Mouse (Mus musculus) cerebellum, postnatal 36 days (tissue): ENCODE measurements at regions not wholly inside any gene's neighbourhood (a gene's known extent, or its start where the extent isn't known, plus 50 kb on each side); places are given as distances from the start of the nearest gene placed in this dataset.
A peak's percentile ranks its signal among the peaks of the same experiment; 100 is the strongest.

Experiments used
- DNase-seq, 2 experiments: peaks; one replicate each; pipeline ENCODE4 v3.0.0; 2021 to 2022; ENCODE audit warnings: mixed read lengths in 2 of 2

DNA sequence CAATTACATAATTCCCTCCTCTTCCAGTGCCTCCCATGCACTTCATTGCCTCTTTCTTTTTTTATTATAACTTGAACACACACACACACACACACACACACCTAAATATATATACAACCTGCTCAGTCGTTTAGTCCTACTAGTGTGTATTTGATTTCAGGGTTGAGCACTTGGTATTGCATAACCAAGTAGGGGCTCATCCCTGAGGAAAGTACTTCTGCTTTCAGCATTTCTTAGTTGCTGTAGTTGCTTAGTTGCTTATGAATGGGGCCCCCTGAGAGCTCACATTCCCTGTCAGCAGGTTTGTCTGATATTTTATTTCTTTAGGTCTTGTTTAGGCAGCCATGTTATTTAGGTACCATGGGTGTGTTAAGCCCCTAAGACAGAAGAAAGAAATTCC is 271.3 kb upstream of the Cdyl start:
- no peak for DNase-seq

DNA sequence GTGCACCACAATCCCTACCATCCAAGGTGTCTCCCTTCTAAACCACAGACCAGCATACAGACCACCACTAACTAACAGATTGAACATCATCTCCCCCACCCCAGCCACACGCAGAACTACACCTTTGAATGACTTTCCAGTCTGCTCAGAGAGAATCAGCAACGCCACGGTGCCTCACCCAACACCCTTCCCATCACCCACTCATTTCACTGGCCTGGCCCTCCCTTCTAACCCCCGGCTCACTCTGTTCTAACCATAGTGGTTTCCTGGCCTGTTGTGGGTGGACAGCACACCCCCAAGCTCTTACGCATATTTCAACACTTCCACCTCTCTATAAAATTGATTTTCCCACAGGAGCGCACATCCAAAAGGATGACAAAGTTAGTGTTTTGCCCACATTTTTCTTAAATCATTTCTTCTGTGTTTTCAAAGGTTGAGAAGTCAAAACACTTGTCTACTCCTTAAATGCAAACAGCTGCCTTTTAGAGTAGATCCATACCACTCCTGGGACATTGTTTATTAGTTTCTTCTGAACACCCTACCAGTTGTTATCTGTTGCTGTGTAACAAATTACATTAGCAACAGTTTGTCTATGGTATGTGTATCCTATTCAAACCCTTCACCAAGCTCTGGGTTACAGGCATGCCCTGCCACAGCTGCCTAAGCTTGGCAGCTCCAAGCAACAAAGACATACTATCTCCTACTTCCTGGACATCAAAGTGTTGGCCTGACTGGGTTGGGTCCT is 269.7 kb upstream of the Cdyl start:
- DNase-seq: no peak

- DNase-seq: no peak
Observed at GRCm38 (mm10) chr13:35390526-35390880, 269.1 kb upstream of the Cdyl start.

GRCm38 (mm10) chr13:35392167-35392566 is 267.5 kb upstream of the Cdyl start:
- no peak for DNase-seq

- no peak for DNase-seq
Observed at GRCm38 (mm10) chr13:35395192-35395591, 264.4 kb upstream of the Cdyl start.

DNA sequence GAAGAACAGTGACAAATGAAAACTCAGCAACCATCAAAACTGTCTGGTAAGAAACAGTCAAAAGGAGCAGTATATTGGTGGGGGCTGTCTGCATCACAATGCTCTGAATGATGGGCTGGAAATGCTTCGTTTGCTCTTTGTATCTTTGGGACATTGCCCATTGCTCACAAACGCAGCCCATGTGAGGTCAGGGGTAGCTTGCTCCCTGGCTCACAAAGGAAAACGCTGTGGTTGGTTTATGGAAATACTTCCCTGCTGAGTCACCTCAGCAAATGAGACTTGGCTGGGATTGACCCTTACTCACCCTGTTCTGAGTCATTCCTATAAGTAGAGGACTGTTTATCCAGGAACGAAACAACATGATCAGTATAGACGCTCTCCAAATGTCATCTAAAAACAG is 264.0 kb upstream of the Cdyl start:
- DNase-seq: no peak

- DNase-seq: no peak
Observed at GRCm38 (mm10) chr13:35397166-35397565, 262.5 kb upstream of the Cdyl start.

GRCm38 (mm10) chr13:35398192-35398591 is 261.4 kb upstream of the Cdyl start:
- no peak for DNase-seq

DNA sequence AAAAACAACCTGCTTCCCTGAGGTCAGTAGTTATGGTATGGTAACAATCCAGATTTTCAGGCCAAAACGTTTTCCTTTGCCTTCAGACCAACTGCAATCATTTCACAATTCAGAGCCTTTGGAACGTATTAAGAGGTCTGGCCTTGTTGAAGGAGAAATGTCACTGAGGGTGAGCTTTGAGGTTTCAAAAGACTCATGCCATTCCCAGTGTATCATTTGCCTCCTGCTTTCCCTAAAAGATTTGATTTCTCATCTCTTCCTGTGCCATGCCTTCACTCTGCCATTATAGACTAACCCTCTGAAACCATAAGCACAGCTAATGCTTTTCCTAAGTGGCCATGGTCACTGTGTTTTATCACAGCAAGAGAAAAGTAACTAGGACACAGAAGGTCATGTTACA is 256.8 kb upstream of the Cdyl start:
- no peak for DNase-seq

GRCm38 (mm10) chr13:35404428-35404827 is 255.2 kb upstream of the Cdyl start:
- DNase-seq: no peak

DNA sequence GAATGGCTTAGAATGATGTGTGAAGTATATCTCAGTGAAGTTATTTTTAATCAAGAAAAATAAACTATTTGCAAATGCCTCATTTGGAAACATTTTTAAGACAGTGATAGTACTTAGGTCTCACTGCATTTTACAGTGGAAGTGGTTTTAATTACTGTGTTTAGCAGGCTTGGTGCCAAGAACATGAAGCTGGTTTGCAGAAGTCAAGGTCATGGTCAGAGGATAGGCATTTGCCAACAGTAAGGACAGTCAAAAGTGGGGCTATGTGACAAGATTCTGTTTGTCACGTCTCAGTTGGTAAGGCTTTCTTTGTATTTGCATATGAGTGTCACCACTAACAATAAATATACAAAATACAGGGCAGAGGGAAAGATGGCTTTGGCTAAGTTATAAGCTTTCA is 254.2 kb upstream of the Cdyl start:
- no peak for DNase-seq

DNA sequence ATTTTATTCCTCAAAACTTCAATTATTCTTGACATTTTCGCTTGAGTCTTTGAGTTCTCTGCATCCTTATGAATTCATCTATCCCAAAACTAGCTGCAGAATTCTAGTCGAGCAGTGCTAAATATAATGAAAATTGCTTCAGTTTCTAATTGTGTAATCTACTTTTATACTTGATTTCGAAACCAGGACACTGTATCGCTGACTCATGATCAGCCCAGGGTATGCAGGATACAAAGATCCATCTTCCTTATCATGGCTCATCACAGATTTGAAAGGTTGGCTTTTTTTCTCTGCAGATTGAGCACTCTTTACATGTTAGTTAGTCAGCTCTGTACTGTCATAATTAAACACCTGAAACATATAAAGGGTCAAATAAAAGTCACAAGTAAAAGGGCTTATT is 242.1 kb upstream of the Cdyl start:
- DNase-seq: no peak

DNA sequence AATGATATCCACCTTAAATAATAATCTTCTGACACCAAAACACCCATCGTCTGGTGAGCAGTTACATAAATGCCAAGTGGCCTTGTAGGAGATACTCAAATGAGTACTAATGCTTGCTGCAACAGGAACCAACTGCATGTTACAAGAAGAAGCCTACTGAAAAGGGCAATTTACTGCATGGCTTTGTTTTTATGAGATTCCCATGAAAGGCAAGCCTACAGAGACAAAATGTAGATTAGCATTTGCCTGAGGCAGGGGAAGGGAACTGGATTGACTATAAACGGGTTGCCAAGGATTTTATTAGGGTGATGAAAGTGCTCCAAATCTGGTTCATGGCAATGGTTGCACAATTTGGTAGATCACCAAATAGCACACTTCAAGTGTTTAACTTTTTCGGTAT is 239.6 kb upstream of the Cdyl start:
- DNase-seq: no peak

- peak; percentile 22 to 33 for DNase-seq
Observed at GRCm38 (mm10) chr13:35426061-35426460, 233.6 kb upstream of the Cdyl start.

GRCm38 (mm10) chr13:35435173-35435572 is 224.5 kb upstream of the Cdyl start:
- no peak for DNase-seq

DNA sequence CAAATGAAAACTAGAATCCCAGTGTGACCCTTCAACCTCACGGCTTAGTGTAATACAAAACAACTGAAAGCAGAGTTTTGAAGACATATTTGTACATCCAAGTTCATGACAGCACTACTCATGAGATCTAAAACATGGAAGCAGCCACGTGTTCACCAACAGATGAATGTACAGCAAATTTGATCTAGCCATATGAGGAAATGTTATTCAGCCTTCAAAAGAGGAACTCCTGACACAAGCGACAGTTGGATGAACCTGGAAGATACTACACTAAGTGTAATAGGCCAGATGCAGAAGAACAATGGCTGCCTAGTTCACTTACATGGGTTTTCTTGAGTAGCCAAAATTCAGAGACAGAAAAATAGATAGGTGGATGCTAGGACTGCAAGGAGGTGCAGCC is 212.0 kb upstream of the Cdyl start:
- no peak for DNase-seq

GRCm38 (mm10) chr13:35452420-35452819 is 207.2 kb upstream of the Cdyl start:
- no peak for DNase-seq

DNA sequence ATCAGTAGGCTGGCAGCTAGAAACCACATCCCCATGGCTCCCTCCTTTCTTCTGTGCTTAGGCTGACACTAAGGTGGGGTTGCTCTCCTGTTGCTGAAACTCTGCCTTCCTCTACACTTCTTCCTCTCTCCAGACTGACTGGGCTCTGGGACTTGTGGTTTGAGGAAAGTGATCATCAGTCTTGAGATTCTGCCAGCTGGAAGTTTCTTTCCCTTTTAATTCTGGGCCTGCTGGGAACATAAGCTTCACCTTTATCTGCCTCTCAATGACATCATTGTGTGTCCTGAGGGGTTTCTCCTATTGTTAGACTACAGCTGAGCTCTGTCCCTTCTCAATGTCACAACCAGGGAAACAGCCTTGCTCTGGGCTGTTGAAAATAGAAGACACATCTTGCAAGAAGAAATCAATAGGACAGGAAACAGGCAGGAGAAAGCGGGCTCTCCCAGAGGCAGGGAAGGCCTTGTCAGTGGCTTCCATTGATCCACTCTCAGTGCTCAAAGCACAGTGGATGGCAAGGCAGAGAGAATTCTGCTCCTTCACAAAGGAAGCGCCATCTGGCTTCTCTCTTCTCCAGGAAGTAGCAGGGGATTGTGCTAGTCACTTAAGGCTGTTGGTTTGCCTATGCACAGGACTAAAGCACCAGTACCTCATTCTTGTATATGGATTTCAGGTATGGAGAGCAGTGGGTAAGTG is 206.3 kb upstream of the Cdyl start:
- DNase-seq: no peak

GRCm38 (mm10) chr13:35460051-35460450 is 199.6 kb upstream of the Cdyl start:
- DNase-seq: no peak

- no peak for DNase-seq
Observed at GRCm38 (mm10) chr13:35463231-35463630, 196.4 kb upstream of the Cdyl start.

GRCm38 (mm10) chr13:35463850-35464249 is 195.8 kb upstream of the Cdyl start:
- no peak for DNase-seq

DNA sequence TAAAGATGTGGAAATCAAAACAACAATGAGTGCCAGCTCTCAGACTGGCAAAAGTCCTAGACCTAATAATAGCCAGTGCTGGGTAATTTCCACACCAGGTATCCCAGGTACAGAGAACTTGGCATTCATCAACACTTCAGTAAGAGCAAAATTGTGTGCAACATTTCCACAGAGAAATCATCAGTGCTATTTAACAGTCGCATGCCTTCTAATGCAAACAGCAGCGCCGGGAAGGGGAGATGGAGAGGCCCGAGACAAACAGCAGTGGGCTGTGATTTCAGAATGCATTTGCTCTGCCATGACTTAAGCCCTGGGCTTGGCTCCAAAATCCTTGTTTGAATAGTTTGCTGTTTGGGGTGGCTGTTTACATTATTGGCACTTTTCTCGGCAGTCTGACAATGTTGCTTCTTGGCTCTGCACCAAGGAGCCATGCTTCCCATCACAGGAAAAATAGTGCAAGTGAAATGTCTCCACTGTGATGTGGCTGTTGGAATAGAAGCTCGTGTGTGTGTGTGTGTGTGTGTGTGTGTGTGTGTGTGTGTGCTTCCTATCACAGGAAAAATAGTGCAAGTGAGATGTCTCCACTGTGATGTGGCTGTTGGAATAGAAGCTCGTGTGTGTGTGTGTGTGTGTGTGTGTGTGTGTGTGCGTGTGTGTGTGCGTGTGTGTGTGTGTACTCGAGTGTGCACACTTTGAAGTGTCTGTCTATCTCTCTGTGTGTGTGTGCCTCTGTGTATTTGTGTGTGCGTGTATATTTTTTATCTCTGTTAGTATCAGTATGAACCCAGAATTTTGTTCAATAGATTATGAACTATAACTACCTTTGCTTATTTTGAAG is 190.1 kb upstream of the Cdyl start:
- peak; percentile 61 to 73 for DNase-seq

- no peak for DNase-seq
Observed at GRCm38 (mm10) chr13:35478226-35478625, 181.4 kb upstream of the Cdyl start.

DNA sequence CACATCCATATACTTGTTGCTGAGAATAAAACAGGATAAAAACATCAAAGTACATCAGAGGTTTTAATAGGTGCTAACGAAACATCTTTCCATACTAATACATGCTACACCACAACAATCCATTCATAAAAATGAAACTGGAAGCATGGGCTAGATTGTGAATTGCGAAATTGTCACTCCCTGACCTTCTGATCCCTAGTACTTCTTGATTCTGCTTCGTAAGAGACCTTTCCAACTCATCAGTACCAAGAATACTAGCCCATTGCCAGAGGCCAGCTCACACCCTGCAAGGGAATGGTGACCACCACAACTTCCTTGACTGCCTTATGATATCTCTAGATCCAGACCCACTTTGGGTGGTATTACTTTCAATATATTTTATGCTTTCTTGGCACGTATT is 177.3 kb upstream of the Cdyl start:
- no peak for DNase-seq
